Mouse (Mus musculus) left cerebral cortex, postnatal 14 days (tissue): ENCODE results near the gene Bmyc. TPM values are rescaled to one million over a fixed set of nuclear protein-coding genes. Genes with fewer than 3 reads are reported as not detected.
"Not testable (repeated sequence)": the region's sequence is repeated elsewhere in the genome, so short reads cannot be mapped to it uniquely, and the experiment has no call there.

Source experiments
- DNase-seq, 2 experiments: peaks; one replicate each; pipeline ENCODE4 v3.0.0; 2021 to 2022; ENCODE audit warnings: low spot score in 2 of 2, mixed read lengths in 1 of 2
- intact Hi-C: fragments of 180-260 bp; cut with DNase I; formaldehyde crosslinking; loops from one replicate; pipeline ENCODE4 v1.15.1; 2025
- long read RNA-seq, 2 experiments: library from polyadenylated mRNA; stranded (forward); transcript quantifications; one replicate each; pipeline ENCODE4 v2.0.0; 2021
- total RNA-seq, 2 experiments: library from RNA; stranded (reverse); gene quantifications; 2 replicates each; pipeline ENCODE4 v1.2.3; 2021

Gene Bmyc
- 10 to 100 TPM; 85.8 to 98.2 TPM for total RNA-seq
- long read RNA-seq, experiment 1, transcript Bmyc-201 (1 exons, 983 nt) = major isoform, 114 of 114 reads
- long read RNA-seq, experiment 1, partial matches to known transcripts = 0 of 114 reads
- long read RNA-seq, experiment 1, other reads (novel, unspliced or antisense) = 0 of 114 reads
- long read RNA-seq, experiment 2, transcript Bmyc-201 (1 exons, 983 nt) = major isoform, 89 of 89 reads
- long read RNA-seq, experiment 2, partial matches to known transcripts = 0 of 89 reads
- long read RNA-seq, experiment 2, other reads (novel, unspliced or antisense) = 0 of 89 reads

- DNase-seq = peak; percentile 88 to 89
- intact Hi-C loops = no loop called here
Observed at GRCm38 (mm10) chr2:25706643-25707481, at the start of gene Bmyc. Bmyc (plus strand) TSS chr2:25706739.

DNA sequence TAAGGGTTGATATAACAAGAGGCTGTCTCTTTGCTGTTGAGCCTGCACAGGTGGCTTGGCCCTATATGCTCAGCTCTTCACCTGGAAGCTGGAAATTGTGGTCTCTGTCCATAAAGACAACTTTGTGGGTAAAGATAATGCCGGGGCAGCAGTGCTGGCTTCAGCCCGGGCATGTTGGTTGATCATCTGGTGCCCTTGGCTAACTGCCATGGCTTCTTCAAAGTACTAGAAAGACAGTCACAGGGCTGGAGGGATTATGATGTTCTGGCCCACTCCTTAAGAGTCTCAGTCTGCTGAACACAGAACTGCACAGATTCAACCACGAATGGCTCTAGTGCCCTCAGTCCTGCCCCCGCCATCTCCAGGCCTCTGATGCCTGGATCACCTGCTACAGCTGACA, 49.3 kb upstream of the Bmyc start:
- no peak for DNase-seq
- intact Hi-C loops = no loop called here

DNA sequence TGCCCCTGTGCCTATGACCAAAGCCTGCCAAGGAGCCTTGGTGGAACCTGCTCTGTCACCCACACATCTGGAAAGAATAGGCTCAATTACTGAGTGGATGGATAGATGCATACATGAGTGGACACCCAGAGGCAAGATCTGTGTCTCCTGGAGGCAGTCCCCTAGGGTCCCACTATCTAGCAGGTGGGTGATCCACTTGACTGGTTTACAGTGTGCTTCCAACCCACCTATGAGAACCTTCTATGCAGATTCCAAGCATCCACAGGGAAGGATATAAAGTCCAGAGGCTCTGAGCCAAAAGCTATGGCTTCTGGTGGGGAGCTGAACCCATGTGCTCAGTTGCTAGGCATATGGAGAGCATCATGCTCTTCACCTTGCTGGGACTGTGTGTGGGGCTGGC, 48.9 kb upstream of the Bmyc start, which contains the start of gene Lcn5:
Gene Lcn5, plus strand, starts transcription at position 301 of the 400 bp plus-strand sequence.
- DNase-seq = no peak
- intact Hi-C loops = no loop called here

GRCm38 (mm10) chr2:25660279-25660678, 46.3 kb upstream of the Bmyc start:
- DNase-seq = no peak
- intact Hi-C loops = no loop called here

- intact Hi-C loops = no loop called here
- no peak for DNase-seq
Observed at GRCm38 (mm10) chr2:25661245-25661970, 45.1 kb upstream of the Bmyc start.

- intact Hi-C loops = no loop called here
- DNase-seq = peak; percentile 52 to 62
Observed at GRCm38 (mm10) chr2:25663511-25663910, 43.0 kb upstream of the Bmyc start.

DNA sequence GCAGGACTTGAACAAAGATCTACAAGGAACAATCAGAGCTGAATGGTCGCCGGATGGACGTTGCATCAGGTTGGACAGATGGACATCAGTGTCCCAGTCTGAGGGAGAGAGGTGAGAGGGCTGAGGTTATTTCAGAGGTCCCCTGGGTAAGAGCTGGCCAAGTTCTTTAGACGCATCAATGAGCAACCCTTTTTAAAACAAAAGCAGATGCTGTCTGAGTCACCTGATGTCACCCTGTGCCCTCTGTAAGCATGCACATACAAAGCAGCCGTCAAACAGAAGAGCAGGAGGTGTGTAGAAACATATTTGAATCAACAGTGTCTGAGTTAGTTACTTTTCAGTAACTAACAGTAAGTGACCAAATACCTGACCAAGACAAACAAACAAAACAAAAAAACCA, 42.4 kb upstream of the Bmyc start:
- DNase-seq = no peak
- intact Hi-C loops = no loop called here

DNA sequence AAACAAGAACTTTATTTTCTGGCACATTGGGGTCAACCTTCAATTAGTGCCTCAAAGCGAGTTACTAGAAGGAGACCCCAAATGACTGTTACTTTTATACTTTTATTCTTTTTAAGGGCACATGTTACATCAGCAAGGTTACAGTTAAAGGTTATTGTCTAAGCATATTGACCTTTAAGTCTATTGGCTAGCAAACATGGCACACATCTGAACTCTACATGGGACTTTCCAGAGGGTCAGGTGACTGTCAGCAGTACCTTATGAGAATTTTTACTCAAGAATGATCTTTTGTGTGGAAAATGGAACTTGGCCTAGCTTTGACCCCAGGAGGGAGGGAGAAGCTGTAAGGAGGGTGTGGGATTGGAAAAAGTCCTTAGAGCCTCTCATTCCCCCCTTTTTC, 40.0 kb upstream of the Bmyc start:
- intact Hi-C loops = no loop called here

GRCm38 (mm10) chr2:25676486-25676885, 30.1 kb upstream of the Bmyc start, which contains the start of gene Lcn6:
Lcn6 (plus strand) TSS chr2:25676786.
- DNase-seq = no peak
- intact Hi-C loops = no loop called here

More for the DNA sequence above, 40.0 kb upstream of the Bmyc start:
- no peak for DNase-seq

DNA sequence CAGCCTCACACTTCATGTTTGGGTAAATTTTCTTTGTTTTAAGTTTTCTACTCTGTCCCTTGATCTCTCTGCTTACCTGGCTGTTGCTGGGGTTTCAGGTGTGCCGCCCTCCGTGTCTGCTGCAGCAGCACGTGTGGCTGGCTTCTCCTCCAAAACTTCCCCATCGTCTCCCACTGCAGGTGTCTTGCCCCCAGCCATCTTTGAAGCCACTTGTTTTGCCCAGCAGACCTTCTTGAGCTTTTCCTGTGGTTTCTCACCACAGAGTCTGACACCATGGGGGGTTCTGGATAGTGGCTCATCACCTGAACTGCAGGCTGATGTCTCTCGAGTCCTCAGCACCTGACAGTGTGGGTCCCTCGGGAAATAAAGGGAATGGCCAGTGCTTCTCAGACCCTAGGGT, 27.0 kb upstream of the Bmyc start:
- intact Hi-C loops = no loop called here
- no peak for DNase-seq

DNA sequence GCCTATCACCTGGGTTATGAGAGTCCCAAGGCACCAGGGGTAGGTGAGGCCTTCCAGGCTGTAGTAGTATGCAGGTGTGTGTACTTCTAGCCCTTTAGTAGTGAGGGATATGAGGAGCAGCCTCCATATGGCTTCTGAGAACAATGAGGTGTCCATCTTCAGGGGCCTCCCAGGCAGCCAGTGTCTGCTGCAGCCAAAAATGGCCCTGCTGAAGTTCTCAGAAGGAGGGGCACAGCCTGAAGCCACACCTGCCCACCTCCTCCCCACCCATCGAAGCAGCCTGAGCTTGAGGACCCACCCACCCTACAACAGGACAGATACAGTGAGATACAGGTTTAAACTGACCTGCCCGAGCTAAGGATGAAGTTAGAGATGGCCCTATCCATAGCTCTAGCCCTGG, 24.1 kb upstream of the Bmyc start, which contains the start of gene Lcn10:
Gene Lcn10, plus strand, starts transcription at position 301 of the 400 bp plus-strand sequence.
- intact Hi-C loops = no loop called here
- no peak for DNase-seq

GRCm38 (mm10) chr2:25686941-25687340, 19.6 kb upstream of the Bmyc start:
- intact Hi-C loops = no loop called here
- no peak for DNase-seq

GRCm38 (mm10) chr2:25694605-25695004, 11.9 kb upstream of the Bmyc start:
- intact Hi-C loops = no loop called here
- DNase-seq = peak; percentile 28 to 72

GRCm38 (mm10) chr2:25696951-25697350, 9.6 kb upstream of the Bmyc start:
- no peak for DNase-seq
- intact Hi-C loops = no loop called here

- intact Hi-C loops = no loop called here
Observed at GRCm38 (mm10) chr2:25698696-25699095, 7.8 kb upstream of the Bmyc start.

GRCm38 (mm10) chr2:25699743-25700142, 6.8 kb upstream of the Bmyc start, which contains the start of gene Obp2a:
Obp2a (plus strand) TSS chr2:25700043.
- DNase-seq, intact Hi-C loops: not testable (repeated sequence)

More at GRCm38 (mm10) chr2:25698696-25699095, 7.8 kb upstream of the Bmyc start:
- no peak for DNase-seq

GRCm38 (mm10) chr2:25701001-25701400, 5.5 kb upstream of the Bmyc start:
- intact Hi-C loops = no loop called here
- no peak for DNase-seq

GRCm38 (mm10) chr2:25703706-25704105, 2.8 kb upstream of the Bmyc start:
- intact Hi-C loops = no loop called here
- DNase-seq = no peak

DNA sequence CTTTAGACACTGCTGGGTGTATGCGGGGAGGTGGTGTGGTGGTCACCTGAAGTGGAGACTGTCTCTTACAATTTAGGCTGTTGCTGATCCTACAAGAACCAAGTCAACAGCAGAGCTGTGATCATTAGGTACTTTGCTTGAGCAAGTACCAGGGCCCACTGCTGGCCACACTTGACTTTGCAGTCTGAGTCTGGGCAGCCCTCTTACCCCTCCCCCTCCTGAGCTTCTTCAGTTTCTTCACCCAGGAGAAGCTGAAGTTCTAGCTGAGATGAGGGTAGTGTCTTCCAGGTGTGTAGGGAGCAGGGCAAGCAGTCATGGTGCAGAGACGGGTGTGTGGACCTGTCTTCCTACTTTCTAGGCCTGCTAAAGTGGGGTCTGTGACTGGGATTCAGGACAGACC, 1.6 kb downstream of the Bmyc start:
- DNase-seq = peak; percentile 53 to 78
- intact Hi-C loops = loop anchor here (2.0 kb wide), 1 partner anchor 43 kb away; no protein-coding TSS in a partner anchor

- intact Hi-C loops = loop anchor here (2.0 kb wide), 1 partner anchor 42 kb away; no protein-coding TSS in a partner anchor
Observed at GRCm38 (mm10) chr2:25709056-25709455, 2.5 kb downstream of the Bmyc start.

More at GRCm38 (mm10) chr2:25709056-25709455, 2.5 kb downstream of the Bmyc start:
- DNase-seq = not testable (repeated sequence)
